Mouse (Mus musculus): ENCODE results near the gene Tpst2. TPM values are rescaled to one million over a fixed set of nuclear protein-coding genes. Genes with fewer than 3 reads are reported as not detected.

The Tpst2 gene
- total RNA-seq, 2 experiments from 2014 or later = 22.6 to 45.3 TPM

- ATAC-seq (replicated peaks; ENCODE audit: poor library complexity) = no peak
These were observed 18.7 kb downstream of the Tpst2 start for GRCm38 (mm10) chr5:112295162-112295561.

GRCm38 (mm10) chr5:112295564-112295963 lies 19.1 kb downstream of the Tpst2 start:
- no peak for ATAC-seq (replicated peaks; ENCODE audit: poor library complexity)

- ATAC-seq (replicated peaks; ENCODE audit: poor library complexity) = peak; percentile 56
These were observed 20.1 kb downstream of the Tpst2 start for GRCm38 (mm10) chr5:112296404-112297181.

- peak; percentile 4 for ATAC-seq (replicated peaks; ENCODE audit: poor library complexity)
These were observed 20.8 kb downstream of the Tpst2 start for GRCm38 (mm10) chr5:112297257-112297656.

GRCm38 (mm10) chr5:112298226-112298988 lies 21.9 kb downstream of the Tpst2 start:
- peak; percentile 23 for ATAC-seq (replicated peaks; ENCODE audit: poor library complexity)

GRCm38 (mm10) chr5:112299399-112299798 lies 22.9 kb downstream of the Tpst2 start:
- ATAC-seq (replicated peaks; ENCODE audit: poor library complexity) = no peak

GRCm38 (mm10) chr5:112300112-112300511 lies 23.6 kb downstream of the Tpst2 start:
- ATAC-seq (replicated peaks; ENCODE audit: poor library complexity) = no peak

- ATAC-seq (replicated peaks; ENCODE audit: poor library complexity) = no peak
These were observed 24.3 kb downstream of the Tpst2 start for GRCm38 (mm10) chr5:112300721-112301308.

GRCm38 (mm10) chr5:112301694-112302093 lies 25.2 kb downstream of the Tpst2 start:
- peak; percentile 15 for ATAC-seq (replicated peaks; ENCODE audit: poor library complexity)

- no peak for ATAC-seq (replicated peaks; ENCODE audit: poor library complexity)
These were observed 25.8 kb downstream of the Tpst2 start for GRCm38 (mm10) chr5:112302310-112302709.

- ATAC-seq (replicated peaks; ENCODE audit: poor library complexity) = no peak
These were observed 29.4 kb downstream of the Tpst2 start for GRCm38 (mm10) chr5:112305842-112306241.

- no peak for ATAC-seq (replicated peaks; ENCODE audit: poor library complexity)
These were observed 36.9 kb downstream of the Tpst2 start for GRCm38 (mm10) chr5:112313222-112313885.

GRCm38 (mm10) chr5:112316468-112316867 lies 40.0 kb downstream of the Tpst2 start:
- no peak for ATAC-seq (replicated peaks; ENCODE audit: poor library complexity)

- 0 out of 2 replicates have a peak, but pooled peaks have one; percentile 13 for ATAC-seq (replicated peaks; ENCODE audit: poor library complexity)
These were observed 40.8 kb downstream of the Tpst2 start for GRCm38 (mm10) chr5:112317328-112317727.

- ATAC-seq (replicated peaks; ENCODE audit: poor library complexity) = peak; percentile 65
These were observed 42.9 kb downstream of the Tpst2 start for GRCm38 (mm10) chr5:112319343-112319742.

GRCm38 (mm10) chr5:112320379-112320778 lies 43.9 kb downstream of the Tpst2 start:
- ATAC-seq (replicated peaks; ENCODE audit: poor library complexity) = no peak

GRCm38 (mm10) chr5:112320936-112321335 lies 44.4 kb downstream of the Tpst2 start:
- no peak for ATAC-seq (replicated peaks; ENCODE audit: poor library complexity)

- no peak for ATAC-seq (replicated peaks; ENCODE audit: poor library complexity)
These were observed 44.9 kb downstream of the Tpst2 start for GRCm38 (mm10) chr5:112321376-112321775.

GRCm38 (mm10) chr5:112323246-112323645 lies 46.8 kb downstream of the Tpst2 start:
- no peak for ATAC-seq (replicated peaks; ENCODE audit: poor library complexity)

GRCm38 (mm10) chr5:112324637-112325545 lies 48.4 kb downstream of the Tpst2 start:
- ATAC-seq (replicated peaks; ENCODE audit: poor library complexity) = peak; percentile 80
